Mouse (Mus musculus) midbrain, embryonic 11.5 days (tissue): ENCODE measurements around the gene Cbx3. TPM values are rescaled to one million over a fixed set of nuclear protein-coding genes. Genes with fewer than 3 reads are reported as not detected.

Experiments used
- ATAC-seq: fragments of 200-750 bp; cut with Nextera tagmentation; 2 replicates; pipeline ENCODE4 v1.8.0; 2017; ENCODE audit warnings: moderate TSS enrichment, moderate library complexity; ENCODE audit not compliant: low FRiP score
- DNase-seq: peaks from one replicate; pipeline ENCODE4 v3.0.0; 2015; ENCODE audit warnings: low spot score; ENCODE audit errors: missing footprints
- H3K27ac ChIP-seq: fragments of 300-500 bp; sonication (generic); 2 replicates; pipeline ENCODE4 v1.5.1; 2014; ENCODE audit warnings: low read depth, low read length
- H3K27me3 ChIP-seq: fragments of 300-500 bp; sonication (generic); 2 replicates; pipeline ENCODE4 v1.6.1; 2014; ENCODE audit warnings: mild to moderate bottlenecking, low read length, moderate library complexity, mixed read lengths; ENCODE audit not compliant: control insufficient read depth, insufficient read depth
- H3K36me3 ChIP-seq: fragments of 300-500 bp; sonication (generic); 2 replicates; pipeline ENCODE4 v1.6.1; 2014; ENCODE audit warnings: mild to moderate bottlenecking, low read length, moderate library complexity, mixed read lengths; ENCODE audit not compliant: control insufficient read depth, insufficient read depth
- H3K4me1 ChIP-seq: fragments of 300-500 bp; sonication (generic); 2 replicates; pipeline ENCODE4 v1.6.1; 2014; ENCODE audit warnings: low read length; ENCODE audit not compliant: control insufficient read depth, insufficient read depth
- H3K4me2 ChIP-seq: fragments of 300-500 bp; sonication (generic); 2 replicates; pipeline ENCODE4 v1.6.1; 2014; ENCODE audit warnings: mild to moderate bottlenecking, moderate library complexity
- H3K4me3 ChIP-seq: fragments of 300-500 bp; sonication (generic); 2 replicates; pipeline ENCODE4 v1.5.1; 2014; ENCODE audit warnings: low read depth, low read length
- H3K9ac ChIP-seq: fragments of 300-500 bp; sonication (generic); 2 replicates; pipeline ENCODE4 v1.6.1; 2014; ENCODE audit warnings: low read length
- H3K9me3 ChIP-seq: fragments of 300-500 bp; sonication (generic); 2 replicates; pipeline ENCODE4 v1.6.1; 2016; ENCODE audit warnings: low read length; ENCODE audit not compliant: control insufficient read depth
- WGBS: fragments of 180-500 bp; shearing (Covaris S2); extraction: QIAGEN DNeasy Blood & Tissue Kit; methylation state at CpG from one replicate; pipeline ENCODE4 v1.1.7; 2014; 5-methylcytosine and 5-hydroxymethylcytosine counted together
- polyA plus RNA-seq: library from polyadenylated mRNA; unstranded; fragments of >200 nt; fragmentation: Nextera tagmentation; extraction: Ambion mirVana; gene quantifications from 2 replicates; pipeline ENCODE4 v1.2.1, GENCODE M21; 2014

Gene Cbx3
- 757 and 781 TPM in 2 replicates for polyA plus RNA-seq

DNA sequence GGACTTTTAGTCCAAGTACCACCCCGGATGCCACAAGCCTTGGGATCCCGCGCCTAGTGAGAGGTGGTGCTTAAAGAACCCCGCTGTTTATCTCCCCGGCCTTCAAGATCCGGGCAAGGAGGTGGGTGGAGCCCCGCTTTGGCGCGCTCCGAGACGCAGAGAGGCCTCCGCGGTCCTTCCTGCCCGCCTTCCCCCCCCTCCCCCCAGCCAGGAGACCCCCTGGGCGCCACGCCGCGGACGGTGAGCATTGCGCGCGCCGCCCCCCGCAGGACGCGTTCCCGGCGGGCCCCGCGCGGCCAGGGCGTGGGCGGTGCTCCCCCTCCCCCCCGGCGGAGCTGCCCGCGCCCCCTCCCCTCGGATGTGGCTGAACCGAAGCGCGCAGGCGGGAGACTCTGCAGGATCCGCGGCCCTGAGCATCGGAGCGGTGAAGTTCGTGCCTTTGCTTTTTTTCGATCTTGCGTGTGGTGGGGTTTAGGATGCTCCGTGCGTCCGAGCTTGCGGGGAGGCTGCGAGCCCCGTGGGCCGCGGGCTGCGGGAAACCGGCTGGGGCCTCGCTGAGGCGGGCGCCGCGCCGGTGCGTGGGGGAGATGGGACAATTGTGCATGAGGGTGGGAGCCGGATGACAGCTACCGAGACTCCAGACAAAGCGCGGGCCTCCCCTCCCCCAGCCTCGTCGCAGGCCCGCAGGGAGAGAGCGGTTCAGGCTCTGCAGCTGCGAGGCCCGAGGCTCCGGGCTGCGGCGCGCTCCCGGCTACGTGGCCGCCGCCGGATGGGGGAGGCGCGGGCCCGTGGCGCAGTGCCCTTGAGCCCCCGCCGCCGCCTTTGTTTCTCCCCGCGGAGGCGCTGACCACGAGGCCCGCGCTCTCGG lies at the start of gene Cbx3:
TSS of gene Cbx3 (plus strand) at position 50 of the 868 bp plus-strand sequence.
- H3K36me3 ChIP-seq, result peaks cover 11% of the 10 kb centered on the region
- no peaks in the 10 kb centered on the region for H3K27me3 ChIP-seq
- under 1% methylated on average over 83 of the region's 99 CpGs for WGBS
- peak within 1 kb of the TSS; percentile 100 for H3K9ac ChIP-seq
- H3K4me3 ChIP-seq, result peak within 1 kb of the TSS; percentile 97
- H3K4me1 ChIP-seq, result peaks cover 23% of the 10 kb centered on the region
- peak within 1 kb of the TSS; percentile 100 for H3K27ac ChIP-seq
- no peaks in the 10 kb centered on the region for H3K9me3 ChIP-seq
- peak; percentile 84 for ATAC-seq
- peak; percentile 98 for DNase-seq
- peak within 1 kb of the TSS; percentile 72 for H3K4me2 ChIP-seq

DNA sequence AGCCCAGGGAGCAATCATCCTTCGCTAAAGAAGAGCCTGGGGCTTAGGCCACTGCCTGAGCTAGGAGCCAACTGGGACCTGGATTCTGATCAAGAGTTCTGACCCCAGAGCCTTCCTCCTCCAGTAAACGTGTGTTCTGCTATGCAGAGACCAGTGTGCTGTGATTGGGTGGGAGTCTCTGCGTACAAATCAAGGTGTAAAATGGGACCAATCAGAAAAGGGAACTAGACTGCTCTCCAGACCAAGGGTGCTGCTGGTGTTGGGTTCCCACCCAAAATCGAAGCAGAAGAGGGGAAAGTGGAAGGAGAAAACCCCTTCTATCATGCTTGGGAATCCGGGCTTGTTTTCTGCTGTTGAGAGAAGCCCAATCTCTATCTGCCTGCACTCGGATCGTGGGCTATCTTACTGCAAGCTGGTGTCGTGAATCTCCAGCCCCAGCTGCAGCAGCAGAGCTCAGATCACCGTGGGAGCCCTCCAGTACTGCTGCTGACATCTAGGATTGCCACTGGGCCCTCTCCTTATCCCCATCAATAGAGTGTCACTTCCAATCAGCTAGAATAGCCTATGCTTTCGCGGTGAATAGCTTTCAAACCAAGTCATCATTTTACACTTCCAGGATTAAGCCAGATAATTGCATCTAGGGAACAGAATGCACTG lies 46.6 kb upstream of the Cbx3 start:
- no peaks in the 10 kb centered on the region; the same call in 1 of the 2 replicates for H3K9me3 ChIP-seq
- ATAC-seq (no peak), DNase-seq (no peak)
- no peaks in the 10 kb centered on the region for H3K36me3 ChIP-seq
- no peak overlapping the region for H3K9ac ChIP-seq
- WGBS, result 51% methylated on average over 11 of the region's 11 CpGs
- H3K27ac ChIP-seq, result no peak overlapping the region
- no peak overlapping the region for H3K4me3 ChIP-seq
- no peaks in the 10 kb centered on the region for H3K27me3 ChIP-seq
- H3K4me1 ChIP-seq, result no peaks in the 10 kb centered on the region
- H3K4me2 ChIP-seq, result no peak overlapping the region

DNA sequence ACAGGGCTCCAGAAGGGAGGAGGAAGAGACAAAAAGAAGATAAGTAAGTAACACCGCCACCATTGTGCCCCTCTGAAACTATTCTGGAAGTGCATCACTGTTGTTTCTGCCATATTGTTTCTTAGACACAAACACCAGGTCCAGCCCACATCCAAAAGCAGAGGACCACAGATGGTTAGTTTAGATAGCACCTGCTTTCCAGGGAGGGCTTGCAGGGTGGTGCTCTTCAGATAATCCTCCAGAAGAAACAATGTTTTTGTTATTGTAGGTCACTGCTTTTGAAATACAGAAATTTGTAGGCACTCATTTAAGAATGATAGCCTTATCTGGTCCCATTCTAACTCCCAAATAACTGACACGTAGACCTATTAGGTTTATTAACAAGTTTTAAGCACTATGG lies 45.6 kb upstream of the Cbx3 start:
- Histone ChIP-seq H3K9ac (no peak overlapping the region), H3K4me3 (no peak overlapping the region), H3K27me3 (no peaks in the 10 kb centered on the region), H3K27ac (no peak overlapping the region), H3K4me1 (no peaks in the 10 kb centered on the region), H3K4me2 (no peak overlapping the region), H3K9me3 (no peaks in the 10 kb centered on the region; the same call in 1 of the 2 replicates), H3K36me3 (no peaks in the 10 kb centered on the region)
- 82% methylated on average over 2 of the region's 2 CpGs for WGBS
- DNase-seq, result no peak
- no peak for ATAC-seq

DNA sequence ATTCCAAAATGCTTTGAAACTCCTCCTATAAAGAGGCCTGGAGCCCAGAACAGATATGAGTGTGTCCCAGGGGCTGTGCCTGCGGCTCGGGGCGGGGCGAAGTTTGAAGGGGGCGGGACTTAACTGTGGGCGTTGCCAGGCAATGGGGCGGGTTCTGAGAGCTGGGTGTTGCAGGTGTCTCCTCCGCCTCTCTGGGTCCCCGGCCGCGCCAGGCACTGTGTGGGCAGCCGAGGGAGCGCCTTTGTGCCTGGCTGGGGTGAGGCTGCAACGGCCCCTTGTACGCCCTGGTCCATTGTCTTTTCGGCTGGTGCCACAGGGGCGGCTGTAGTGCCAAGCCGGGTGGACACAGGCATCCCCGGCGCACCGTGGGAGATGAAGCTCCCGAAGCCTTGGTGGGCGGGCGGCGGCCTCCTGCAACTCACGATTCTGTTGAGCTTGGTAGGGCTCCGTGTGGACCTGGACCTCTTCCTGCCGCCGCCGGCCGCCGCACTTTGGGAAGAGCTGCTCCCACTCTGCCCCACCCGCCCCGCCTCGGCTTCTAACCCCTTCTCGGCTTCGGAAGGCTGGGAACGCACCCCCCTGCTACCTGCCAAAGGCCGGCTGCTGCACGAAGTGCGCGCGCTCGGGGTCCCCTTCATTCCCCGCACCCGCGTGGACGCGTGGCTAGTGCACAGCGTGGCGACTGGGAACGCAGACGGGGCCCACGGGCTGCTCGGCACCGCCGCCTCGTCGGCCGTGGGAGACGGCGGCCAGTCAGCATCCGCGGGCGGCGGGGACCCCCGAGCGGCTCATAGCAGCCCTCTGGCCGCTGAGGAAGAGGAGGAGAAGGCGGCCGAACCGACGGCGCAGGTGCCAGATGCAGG lies 37.4 kb upstream of the Cbx3 start, which contains the start of gene Nfe2l3:
TSS of gene Nfe2l3 (plus strand) at position 136 of the 863 bp plus-strand sequence.
- Histone ChIP-seq H3K27me3 (peaks cover 27% of the 10 kb centered on the region), H3K9ac (peak within 1 kb of the TSS; percentile 63), H3K9me3 (no peaks in the 10 kb centered on the region), H3K4me3 (peak within 1 kb of the TSS; percentile 58), H3K4me1 (peaks cover 6% of the 10 kb centered on the region; the same call in 1 of the 2 replicates), H3K27ac (no peak within 1 kb of the TSS), H3K36me3 (no peaks in the 10 kb centered on the region), H3K4me2 (peak within 1 kb of the TSS; percentile 93)
- under 1% methylated on average over 74 of the region's 74 CpGs for WGBS
- peak; percentile 98 for DNase-seq
- ATAC-seq, result peak; percentile 86

DNA sequence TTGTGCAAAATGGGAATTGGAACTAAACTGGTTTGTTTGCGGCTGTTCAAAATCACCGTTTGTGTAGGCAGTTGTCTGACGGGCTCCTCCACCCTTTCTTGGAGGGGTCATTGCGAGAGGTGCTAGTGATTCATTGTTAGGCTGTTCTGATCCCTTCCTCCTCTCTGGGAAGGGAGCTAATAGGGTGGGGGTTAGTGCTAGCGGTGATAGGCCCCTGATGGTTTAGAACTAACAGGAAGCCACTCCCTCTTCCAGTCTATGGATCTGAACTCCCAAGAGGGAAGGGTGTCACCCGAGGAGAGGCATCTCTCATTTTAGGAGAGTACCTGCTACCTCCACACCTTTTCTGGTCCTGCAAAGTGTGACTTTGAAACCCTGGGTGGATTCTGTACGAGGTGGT lies 35.9 kb upstream of the Cbx3 start:
- Histone ChIP-seq H3K9ac (no peak overlapping the region), H3K4me3 (no peak overlapping the region), H3K27me3 (peaks cover 27% of the 10 kb centered on the region), H3K4me2 (no peak overlapping the region; the same call in 1 of the 2 replicates), H3K9me3 (no peaks in the 10 kb centered on the region), H3K4me1 (peaks cover 6% of the 10 kb centered on the region; the same call in 1 of the 2 replicates), H3K36me3 (no peaks in the 10 kb centered on the region), H3K27ac (no peak overlapping the region)
- 40% methylated on average over 7 of the region's 7 CpGs for WGBS
- DNase-seq (no peak), ATAC-seq (no peak)

DNA sequence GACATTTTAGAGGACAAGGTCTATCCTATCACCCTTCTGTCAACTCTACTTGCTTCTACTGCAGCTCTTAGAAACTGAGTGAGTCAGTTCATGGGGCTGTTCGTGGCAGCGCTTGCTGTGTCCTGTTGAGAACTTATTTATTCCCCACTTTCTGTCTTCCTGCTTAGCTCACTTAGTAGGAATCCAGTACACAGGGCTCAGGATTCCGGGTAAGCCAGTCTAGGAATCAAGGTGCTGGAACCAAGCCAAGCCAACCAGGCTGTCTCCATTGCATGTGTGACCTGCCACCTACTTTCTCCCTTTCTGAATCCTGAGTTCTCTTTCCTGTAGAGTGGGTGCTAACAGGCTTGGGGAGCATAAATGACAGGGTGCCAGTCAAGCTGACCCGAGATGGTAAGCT lies 32.5 kb upstream of the Cbx3 start:
- Histone ChIP-seq H3K9me3 (no peaks in the 10 kb centered on the region), H3K27me3 (peaks cover 18% of the 10 kb centered on the region), H3K4me2 (no peak overlapping the region), H3K4me3 (no peak overlapping the region), H3K27ac (no peak overlapping the region), H3K4me1 (peaks cover 1% of the 10 kb centered on the region; the same call in 1 of the 2 replicates), H3K9ac (no peak overlapping the region), H3K36me3 (no peaks in the 10 kb centered on the region)
- 76% methylated on average over 4 of the region's 4 CpGs for whole genome bisulfite sequencing
- no peak for DNase-seq
- ATAC-seq, result no peak

DNA sequence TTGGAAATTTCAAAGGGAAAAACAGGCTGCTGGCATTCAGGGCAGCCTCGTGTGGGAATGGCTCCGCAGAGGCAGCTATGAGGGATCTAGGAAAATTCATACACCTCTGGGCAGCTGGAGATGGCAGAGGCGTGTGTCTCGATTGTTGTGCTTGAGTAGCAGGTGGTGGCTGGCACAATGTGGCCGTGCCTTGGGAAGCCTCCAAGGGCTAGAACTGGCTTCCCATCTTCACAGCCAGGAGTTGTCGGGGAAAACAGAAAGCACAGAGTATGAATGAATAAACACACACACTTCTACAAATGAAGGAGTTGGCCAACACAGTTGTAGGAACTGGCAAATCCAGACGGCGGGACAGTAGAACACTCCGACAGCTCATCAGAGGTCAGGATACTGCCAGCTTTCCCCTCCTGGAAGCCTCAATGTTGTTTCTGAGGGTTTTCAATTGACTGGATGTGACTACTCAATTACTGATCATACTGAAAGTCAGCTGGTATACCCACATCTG lies 31.3 kb upstream of the Cbx3 start:
- no peak overlapping the region for H3K4me3 ChIP-seq
- ATAC-seq (no peak), DNase-seq (no peak)
- H3K36me3 ChIP-seq, result no peaks in the 10 kb centered on the region
- H3K9me3 ChIP-seq, result no peaks in the 10 kb centered on the region
- H3K27me3 ChIP-seq, result peaks cover 6% of the 10 kb centered on the region; the same call in 1 of the 2 replicates
- no peaks in the 10 kb centered on the region for H3K4me1 ChIP-seq
- no peak overlapping the region for H3K27ac ChIP-seq
- H3K9ac ChIP-seq, result no peak overlapping the region
- no peak overlapping the region for H3K4me2 ChIP-seq
- 93% methylated on average over 9 of the region's 9 CpGs for WGBS

DNA sequence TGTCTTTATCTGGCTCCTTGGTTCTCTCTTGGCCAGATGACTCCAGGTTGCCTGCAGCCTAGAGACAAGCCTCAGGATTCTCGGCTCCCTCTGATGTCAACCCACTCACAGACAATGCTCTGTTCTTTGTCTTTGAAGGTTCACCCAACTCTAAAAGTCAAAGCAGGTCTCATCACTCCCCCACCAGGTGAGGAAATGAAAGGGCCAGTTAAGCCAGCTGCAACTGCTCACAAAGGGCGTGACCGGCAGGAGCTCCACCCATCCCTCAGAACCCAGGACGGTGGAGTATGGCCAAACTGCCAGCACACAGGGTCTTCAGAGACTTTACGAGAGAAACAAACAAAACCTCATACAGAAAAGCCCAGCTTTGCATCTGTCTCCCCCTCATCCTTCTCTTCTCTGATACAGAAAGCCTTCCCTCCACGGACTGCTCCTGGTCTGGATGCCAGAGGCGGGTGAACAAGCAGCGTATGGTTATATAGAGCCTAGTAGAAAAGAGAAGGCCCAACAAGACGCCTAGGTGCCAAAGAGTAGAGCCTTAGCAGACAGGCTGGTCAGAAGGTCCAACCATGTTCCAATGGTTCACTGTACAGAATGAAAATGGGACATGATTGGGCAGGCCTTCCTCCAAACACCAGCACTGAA lies 27.8 kb upstream of the Cbx3 start:
- DNase-seq (peak; percentile 57), ATAC-seq (no peak)
- no peak overlapping the region for H3K4me2 ChIP-seq
- H3K4me3 ChIP-seq, result no peak overlapping the region
- no peak overlapping the region for H3K27ac ChIP-seq
- H3K36me3 ChIP-seq, result no peaks in the 10 kb centered on the region
- no peaks in the 10 kb centered on the region for H3K27me3 ChIP-seq
- no peak overlapping the region for H3K9ac ChIP-seq
- 64% methylated on average over 9 of the region's 9 CpGs for WGBS
- no peaks in the 10 kb centered on the region for H3K9me3 ChIP-seq
- no peaks in the 10 kb centered on the region for H3K4me1 ChIP-seq
